25 mouse cellular contexts compared by ENCODE assay signal in genomic region chr1:97983189-97983588, GRCm38 (mm10).
DNase-seq lines count a peak whose midpoint lies in the region; ATAC-seq lines count a peak whose summit lies in the region.
"Had no signal": no experiment of that assay in that cellular context is flagged by ENCODE, and none has a peak within 500 bp of the region (broad histone marks: within the 10 kb centered on the region; RNA-seq: fewer than 3 reads in every experiment).

No protein-coding gene starts in this region.

- H3K36me3 ChIP-seq in heart, embryonic 11.5 days (ENCODE audit: control insufficient read depth, insufficient read depth, low read length) = no peaks in the 10 kb centered on the region
- H3K36me3 ChIP-seq in kidney, embryonic 14.5 days (ENCODE audit: control insufficient read depth, insufficient read depth, low read length) = no peaks in the 10 kb centered on the region
- H3K36me3 ChIP-seq: embryonic facial prominence, embryonic 13.5 days; forebrain, embryonic 12.5 days; hindbrain, embryonic 13.5 days; neural tube, embryonic 12.5 days had no signal

- peaks cover 5% of the 10 kb centered on the region; the same call in 1 of the 2 replicates for H3K4me1 ChIP-seq in heart, embryonic 11.5 days (ENCODE audit: control insufficient read depth, insufficient read depth, low read length)
- H3K4me1 ChIP-seq in kidney, embryonic 14.5 days (ENCODE audit: control insufficient read depth, insufficient read depth, low read length) = no peaks in the 10 kb centered on the region
- H3K4me1 ChIP-seq: embryonic facial prominence, embryonic 13.5 days; forebrain, embryonic 12.5 days; hindbrain, embryonic 13.5 days; megakaryocyte, embryonic 14.5 days; neural tube, embryonic 12.5 days had no signal

- 48% methylated on average over 1 of the region's 1 CpGs for WGBS in heart, embryonic 11.5 days (ENCODE audit: insufficient replicate concordance)
- 74% methylated on average over 1 of the region's 1 CpGs for WGBS in kidney, embryonic 14.5 days

- DNase-seq in heart, postnatal 25 days (ENCODE audit: low spot score) = no peak
- DNase-seq in layer of hippocampus, adult 9-11 months = peak; percentile 30
- DNase-seq in layer of hippocampus, postnatal 36 days = no peak
- peak; percentile 31 for DNase-seq in adrenal gland, postnatal 10 days
- no peak for DNase-seq in cerebellum, adult 11-12 months
- DNase-seq: cerebellum, adult 8-10 months; cerebellum, postnatal 36 days; embryo, embryonic 11 days; gastrocnemius, adult 2 months; kidney, adult 18-20 months; kidney, postnatal 10 days; lung, embryonic 14.5 days; midbrain, embryonic 14.5 days; right cerebral cortex, postnatal 25 days; spleen, adult 18-20 months had no signal

- no peak overlapping the region for H3K4me2 ChIP-seq in heart, embryonic 11.5 days
- H3K4me2 ChIP-seq in kidney, embryonic 14.5 days (replicated peaks; ENCODE audit: low read depth, low read length) = no peak overlapping the region
- H3K4me2 ChIP-seq: embryonic facial prominence, embryonic 13.5 days; forebrain, embryonic 12.5 days; hindbrain, embryonic 13.5 days; lung, embryonic 14.5 days; neural tube, embryonic 12.5 days had no signal

- intact Hi-C loops in heart, postnatal 25 days (cut with DNase I) = no loop called here

- 0 out of 2 replicates have a peak overlapping the region, but pooled peaks have one; percentile 29 for H3K27ac ChIP-seq in heart, embryonic 11.5 days (ENCODE audit: low read depth, low read length)
- H3K27ac ChIP-seq in kidney, embryonic 14.5 days (ENCODE audit: low read depth, low read length) = no peak overlapping the region
- H3K27ac ChIP-seq: embryonic facial prominence, embryonic 13.5 days; forebrain, embryonic 12.5 days; gastrocnemius, adult 2 months; hindbrain, embryonic 13.5 days; liver, embryonic 14.5 days; neural tube, embryonic 12.5 days had no signal

- no peak for ATAC-seq in heart, embryonic 11.5 days (replicated peaks; ENCODE audit: insufficient number of reproducible peaks, low FRiP score, low TSS enrichment)
- no peak for ATAC-seq in kidney, embryonic 14.5 days (ENCODE audit: low FRiP score, low TSS enrichment)
- ATAC-seq: inflammation-experienced regulatory T-cells, adult 6 months had no signal

- no peaks in the 10 kb centered on the region for H3K9me3 ChIP-seq in heart, embryonic 11.5 days (replicated peaks; ENCODE audit: control insufficient read depth, low read length)
- no peaks in the 10 kb centered on the region for H3K9me3 ChIP-seq in kidney, embryonic 14.5 days (ENCODE audit: control insufficient read depth, low read length)
- H3K9me3 ChIP-seq: embryonic facial prominence, embryonic 13.5 days; forebrain, embryonic 12.5 days; hindbrain, embryonic 13.5 days; megakaryocyte, embryonic 14.5 days; neural tube, embryonic 12.5 days had no signal

- H3K4me3 ChIP-seq in heart, embryonic 11.5 days (ENCODE audit: low read depth, low read length) = no peak overlapping the region
- no peak overlapping the region for H3K4me3 ChIP-seq in kidney, embryonic 14.5 days (ENCODE audit: low read length)
- H3K4me3 ChIP-seq: embryonic facial prominence, embryonic 13.5 days; erythroblast, embryonic 14.5 days; forebrain, embryonic 12.5 days; gastrocnemius, adult 2 months; hindbrain, embryonic 13.5 days; megakaryocyte, embryonic 14.5 days; neural tube, embryonic 12.5 days had no signal

- H3K27me3 ChIP-seq in heart, embryonic 11.5 days (ENCODE audit: control insufficient read depth, insufficient read depth, low read length) = no peaks in the 10 kb centered on the region
- H3K27me3 ChIP-seq in kidney, embryonic 14.5 days (ENCODE audit: control insufficient read depth, insufficient read depth, low read length) = no peaks in the 10 kb centered on the region
- H3K27me3 ChIP-seq: embryonic facial prominence, embryonic 13.5 days; forebrain, embryonic 12.5 days; hindbrain, embryonic 13.5 days; megakaryocyte, embryonic 14.5 days; neural tube, embryonic 12.5 days had no signal

- no peak overlapping the region for H3K9ac ChIP-seq in heart, embryonic 11.5 days (ENCODE audit: low read depth, low read length)
- H3K9ac ChIP-seq in kidney, embryonic 14.5 days (ENCODE audit: low read depth, low read length) = no peak overlapping the region
- H3K9ac ChIP-seq: embryonic facial prominence, embryonic 13.5 days; forebrain, embryonic 12.5 days; hindbrain, embryonic 13.5 days; liver, embryonic 14.5 days; lung, embryonic 14.5 days; neural tube, embryonic 12.5 days had no signal

Comparison
In these comparisons a context has a peak if more than half of its experiments do, and no peak if none do; other contexts are left out.
1. DNase-seq: peak in layer of hippocampus, adult 9-11 months (single experiment) and adrenal gland, postnatal 10 days (single experiment); none in heart, postnatal 25 days (single experiment), layer of hippocampus, postnatal 36 days (0 of 2) and cerebellum, adult 11-12 months (single experiment).